Mouse (Mus musculus) frontal cortex, adult (tissue): Measurements from ENCODE around the gene Pcp2.
A peak's percentile ranks its signal among the peaks of the same experiment; 100 is the strongest.

ENCODE experiments used
- ATAC-seq: cut with Nextera tagmentation; 2 replicates; pipeline ENCODE4 v1.9.2; 2017; ENCODE audit warnings: mild to moderate bottlenecking, moderate library complexity, mixed read lengths; ENCODE audit not compliant: low TSS enrichment

The Pcp2 gene

GRCm38 (mm10) chr8:3625445-3625844, at the start of gene Pcp2:
Pcp2 (minus strand) TSS chr8:3625545.
- ATAC-seq, result no peak

- no peak for ATAC-seq
Measured at GRCm38 (mm10) chr8:3674671-3675070, 49.3 kb upstream of the Pcp2 start.

DNA sequence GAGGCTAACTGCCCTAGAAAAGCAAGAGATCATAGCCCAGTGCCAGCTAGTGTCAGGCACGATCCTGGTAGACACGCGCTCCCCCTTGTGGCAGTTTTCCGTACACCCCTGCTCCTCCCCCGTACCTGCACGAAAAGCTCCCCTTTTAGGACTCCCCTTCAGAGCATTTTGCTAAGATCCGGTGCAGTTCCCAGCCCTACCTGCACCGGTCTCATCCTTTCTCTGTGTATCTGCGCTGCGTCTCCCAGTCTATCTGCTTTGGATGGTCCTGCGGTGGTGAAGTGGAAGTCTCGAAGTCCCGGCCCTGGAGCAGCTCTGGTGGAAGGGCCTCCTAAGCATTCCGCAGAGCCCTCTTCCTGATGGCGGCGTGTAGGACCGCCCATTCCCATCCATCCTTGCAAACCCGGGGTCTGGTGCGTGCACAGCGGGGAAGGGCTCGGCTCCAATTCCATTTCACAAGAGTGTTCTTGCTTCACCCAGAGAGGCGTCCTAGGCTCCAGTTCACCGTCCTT, 46.7 kb upstream of the Pcp2 start, which contains the start of gene Fcor:
TSS of gene Fcor (minus strand) at position 383 of the 512 bp plus-strand sequence.
- ATAC-seq, result peak; percentile 70

DNA sequence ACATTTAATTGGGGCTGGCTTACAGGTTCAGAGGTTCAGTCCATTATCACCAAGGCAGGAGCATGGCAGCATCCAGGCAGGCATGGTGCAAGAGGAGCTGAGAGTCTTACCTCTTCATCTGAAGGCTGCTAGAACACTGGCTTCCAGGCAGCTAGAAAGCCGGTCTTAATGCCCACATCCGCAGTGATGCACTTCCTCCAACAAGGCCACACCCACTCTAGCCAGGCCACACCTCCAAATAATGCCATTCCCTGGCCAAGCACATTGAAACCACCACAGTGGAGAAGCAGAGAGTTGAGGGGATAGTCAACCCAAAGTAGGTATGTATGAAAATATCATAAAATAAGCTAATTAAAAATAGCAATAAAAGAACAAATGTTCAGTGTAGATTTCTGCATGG, 45.0 kb upstream of the Pcp2 start:
- ATAC-seq, result no peak

- ATAC-seq, result no peak
Measured at GRCm38 (mm10) chr8:3665507-3665906, 40.2 kb upstream of the Pcp2 start, which contains the start of gene Mcemp1. Mcemp1 (plus strand) TSS chr8:3665754.

- ATAC-seq, result no peak
Measured at GRCm38 (mm10) chr8:3664405-3664804, 39.1 kb upstream of the Pcp2 start.

DNA sequence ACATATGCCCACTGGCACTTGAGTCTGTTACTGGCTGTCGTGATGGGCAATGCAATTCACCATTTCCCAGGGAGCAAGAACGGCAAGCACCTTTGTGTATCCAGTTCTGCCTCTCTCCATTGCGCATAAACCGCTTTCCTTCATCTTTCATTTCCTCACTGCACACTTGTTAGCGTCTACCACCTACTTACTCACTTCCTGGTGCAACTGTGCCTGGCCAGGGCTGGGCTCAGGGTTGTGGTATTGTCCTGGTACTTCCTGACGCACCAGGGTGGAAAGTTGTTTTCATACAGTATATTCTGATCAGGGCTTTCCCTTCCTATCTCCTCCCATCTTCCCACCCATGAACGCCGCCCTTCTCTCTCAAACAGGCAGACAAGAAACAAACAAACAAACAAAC, 35.5 kb upstream of the Pcp2 start:
- ATAC-seq, result no peak

DNA sequence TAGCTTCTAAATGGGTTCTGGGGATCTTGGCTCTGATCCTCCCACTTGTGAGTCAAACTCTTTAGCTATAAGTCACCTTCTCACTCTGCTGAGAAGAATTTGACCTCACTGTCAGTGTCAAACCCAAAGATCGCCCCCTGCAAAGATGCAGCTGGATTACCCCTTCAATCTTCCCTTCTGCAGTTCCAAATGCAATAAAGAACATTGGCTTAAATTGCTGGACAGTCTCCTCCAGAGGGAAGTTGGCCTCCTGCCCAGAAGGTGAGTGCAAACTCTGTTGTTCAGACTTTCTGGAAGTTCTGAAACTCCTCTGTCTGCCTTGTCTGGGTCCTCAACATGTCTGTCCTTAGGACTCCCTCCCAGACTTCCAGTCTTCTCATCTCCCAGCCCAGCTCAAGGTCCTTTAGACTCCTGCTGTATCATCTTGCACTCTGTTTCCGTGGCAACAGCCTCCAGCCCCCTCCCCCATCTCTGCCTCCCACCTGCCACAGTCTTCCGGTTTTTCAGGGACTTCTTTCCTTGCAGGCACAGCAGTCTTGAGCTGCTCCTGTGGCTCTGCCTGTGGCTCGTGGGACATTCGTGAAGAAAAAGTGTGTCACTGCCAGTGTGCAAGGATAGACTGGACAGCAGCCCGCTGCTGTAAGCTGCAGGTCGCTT, 31.5 kb upstream of the Pcp2 start:
- 0 out of 2 replicates have a peak, but pooled peaks have one; percentile 13 for ATAC-seq

- no peak for ATAC-seq
Measured at GRCm38 (mm10) chr8:3655526-3655925, 30.2 kb upstream of the Pcp2 start, which contains the start of gene Retn. Retn (plus strand) TSS chr8:3655770.

- no peak for ATAC-seq
Measured at GRCm38 (mm10) chr8:3654726-3655508, 29.6 kb upstream of the Pcp2 start.

DNA sequence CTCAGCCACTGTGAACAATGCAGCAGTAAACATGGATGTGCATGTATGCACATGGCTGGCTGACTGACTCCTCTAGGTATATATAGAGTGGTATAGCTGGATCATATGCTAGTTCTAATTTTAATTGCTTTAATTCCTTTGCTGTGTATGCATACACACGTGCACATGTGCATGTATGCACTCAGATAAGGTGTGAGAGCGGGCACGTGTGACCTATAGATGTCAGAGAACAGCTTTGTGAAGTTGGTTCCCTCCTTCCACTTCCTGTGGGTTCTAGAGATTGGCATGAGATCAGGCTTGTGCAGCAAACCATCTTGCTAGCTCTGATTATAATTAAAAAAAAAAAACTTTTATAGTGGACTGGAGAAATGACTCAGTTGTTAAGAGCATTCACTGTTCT, 27.5 kb upstream of the Pcp2 start:
- no peak for ATAC-seq

- ATAC-seq, result no peak
Measured at GRCm38 (mm10) chr8:3648990-3649389, 23.6 kb upstream of the Pcp2 start.

- no peak for ATAC-seq
Measured at GRCm38 (mm10) chr8:3648268-3648667, 22.9 kb upstream of the Pcp2 start.

DNA sequence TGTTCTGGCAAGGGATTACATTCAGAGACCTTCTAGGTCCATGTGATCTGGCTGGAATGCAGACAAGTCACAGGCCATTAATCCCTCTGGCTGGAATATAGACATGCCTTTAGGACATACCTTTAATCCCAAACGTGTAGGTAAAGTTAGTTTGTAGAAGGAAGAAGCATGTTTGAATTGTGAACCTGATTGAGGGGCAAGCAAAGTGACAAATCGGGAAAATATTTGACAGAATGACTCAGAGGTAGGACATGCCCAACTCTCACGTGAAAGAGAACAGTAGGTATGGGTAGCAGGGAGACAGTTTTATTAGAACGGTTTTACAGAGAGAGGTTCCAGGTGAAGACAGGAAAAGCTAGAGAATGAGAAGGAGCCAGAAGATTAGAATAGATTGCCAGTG, 22.2 kb upstream of the Pcp2 start:
- no peak for ATAC-seq

GRCm38 (mm10) chr8:3646824-3647531, 21.6 kb upstream of the Pcp2 start:
- no peak for ATAC-seq

- ATAC-seq, result no peak; the same call in 1 of the 2 replicates
Measured at GRCm38 (mm10) chr8:3645804-3646203, 20.5 kb upstream of the Pcp2 start.

DNA sequence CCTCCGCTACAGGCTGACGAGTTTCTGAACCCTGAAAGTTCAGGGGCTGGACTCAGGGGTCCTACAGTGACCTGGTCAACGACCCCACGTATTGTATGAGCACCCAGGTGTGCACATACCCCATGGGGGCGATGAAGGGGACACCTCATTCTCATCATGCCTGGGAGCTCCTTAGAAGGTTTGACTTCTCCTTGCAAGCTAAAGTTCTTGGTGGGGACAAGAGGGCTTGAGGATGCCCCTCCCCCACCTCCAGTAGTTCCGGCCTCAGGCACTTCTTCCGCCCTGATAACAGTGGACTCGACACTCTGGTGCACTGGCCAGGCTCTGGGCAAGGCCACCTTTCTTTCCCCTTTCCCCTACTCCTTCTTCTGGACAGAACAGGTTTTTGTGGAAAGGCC, 6.1 kb upstream of the Pcp2 start:
- ATAC-seq, result no peak

GRCm38 (mm10) chr8:3630647-3631477, 5.5 kb upstream of the Pcp2 start, which contains the start of gene Stxbp2:
Stxbp2 (plus strand) TSS chr8:3630955.
- peak; percentile 85 for ATAC-seq

DNA sequence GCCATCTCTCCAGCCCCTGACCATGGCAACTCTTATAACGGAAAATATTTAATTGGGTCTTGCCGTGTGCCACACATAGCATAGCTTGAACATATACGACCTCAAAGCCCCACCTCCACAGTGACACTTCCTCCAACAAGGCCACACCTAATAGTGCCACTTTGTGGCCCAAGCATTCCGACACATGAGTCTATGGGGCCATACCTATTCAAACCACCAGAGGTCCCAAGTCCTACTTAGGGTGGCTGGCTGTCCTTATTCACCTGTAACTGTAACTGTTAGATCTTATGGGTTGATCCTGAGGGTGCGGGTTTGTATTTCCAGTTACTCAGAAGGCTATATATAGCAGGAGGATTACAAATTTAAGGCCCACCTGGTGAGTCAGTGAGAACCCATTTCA, 2.7 kb upstream of the Pcp2 start:
- 0 out of 2 replicates have a peak, but pooled peaks have one; percentile 42 for ATAC-seq

GRCm38 (mm10) chr8:3626971-3627370, 1.6 kb upstream of the Pcp2 start:
- no peak for ATAC-seq

DNA sequence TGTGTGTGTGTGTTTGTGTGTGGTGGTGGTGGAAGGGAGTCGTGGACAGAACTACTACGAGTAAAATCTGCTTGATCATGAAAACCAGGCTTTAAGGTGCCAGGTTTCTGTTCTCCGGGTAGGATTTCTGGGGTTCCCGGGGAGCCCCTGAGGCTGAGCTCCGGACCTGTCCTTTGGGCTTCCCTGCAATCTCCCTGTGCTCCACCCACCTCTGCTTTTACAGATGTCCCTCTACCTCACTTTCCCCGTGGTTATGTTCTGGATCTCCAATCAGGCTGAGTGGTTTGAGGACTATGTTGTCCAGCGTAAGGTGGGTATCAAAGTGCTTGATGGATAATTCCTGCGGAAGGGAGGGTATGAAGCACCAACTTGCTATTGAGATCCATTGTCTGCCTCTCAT, 3.2 kb downstream of the Pcp2 start:
- no peak for ATAC-seq
